Mouse (Mus musculus) neural tube, embryonic 12.5 days (tissue): ENCODE measurements around the gene Trit1. TPM values are rescaled to one million over a fixed set of nuclear protein-coding genes. Genes with fewer than 3 reads are reported as not detected.

Experiments used
- ATAC-seq: fragments of 200-750 bp; cut with Nextera tagmentation; 2 replicates; pipeline ENCODE4 v1.8.0; 2017; ENCODE audit warnings: low read depth, mild to moderate bottlenecking, moderate TSS enrichment, moderate library complexity; ENCODE audit not compliant: low FRiP score
- H3K27ac ChIP-seq: fragments of 300-500 bp; sonication (generic); 2 replicates; pipeline ENCODE4 v1.5.1; 2016
- H3K27me3 ChIP-seq: fragments of 300-500 bp; sonication (generic); replicated peaks from 2 replicates; pipeline ENCODE4 v1.6.1; 2016; ENCODE audit warnings: mild to moderate bottlenecking
- H3K36me3 ChIP-seq: fragments of 300-500 bp; sonication (generic); 2 replicates; pipeline ENCODE4 v1.6.1; 2016; ENCODE audit warnings: mild to moderate bottlenecking
- H3K4me1 ChIP-seq: fragments of 300-500 bp; sonication (generic); 2 replicates; pipeline ENCODE4 v1.6.1; 2016
- H3K4me2 ChIP-seq: fragments of 300-500 bp; sonication (generic); replicated peaks from 2 replicates; pipeline ENCODE4 v1.6.1; 2016; ENCODE audit warnings: mild to moderate bottlenecking
- H3K4me3 ChIP-seq: fragments of 300-500 bp; sonication (generic); 2 replicates; pipeline ENCODE4 v1.5.1; 2016
- H3K9ac ChIP-seq: fragments of 300-500 bp; sonication (generic); 2 replicates; pipeline ENCODE4 v1.6.1; 2016; ENCODE audit warnings: mild to moderate bottlenecking
- H3K9me3 ChIP-seq: fragments of 300-500 bp; sonication (generic); 2 replicates; pipeline ENCODE4 v1.6.1; 2016; ENCODE audit warnings: mild to moderate bottlenecking
- WGBS: fragments of 180-500 bp; shearing (Covaris S2); methylation state at CpG from one replicate; pipeline ENCODE4 v1.1.7; 2016; 5-methylcytosine and 5-hydroxymethylcytosine counted together
- polyA plus RNA-seq: library from polyadenylated mRNA; unstranded; fragments of >200 nt; fragmentation: Nextera tagmentation; extraction: Ambion mirVana; gene quantifications from 2 replicates; pipeline ENCODE4 v1.2.1, GENCODE M21; 2016

The Trit1 gene
- 26.6 and 29.7 TPM in 2 replicates for polyA plus RNA-seq

- H3K36me3 ChIP-seq: 0 out of 2 replicates have a peak, but pooled peaks cover 2% of the 10 kb centered on the region
- H3K27ac ChIP-seq: peak within 1 kb of the TSS; percentile 91
- peaks cover 52% of the 10 kb centered on the region for H3K4me1 ChIP-seq
- H3K27me3 ChIP-seq: no peaks in the 10 kb centered on the region
- under 1% methylated on average over 34 of the region's 34 CpGs for WGBS
- H3K9me3 ChIP-seq: no peaks in the 10 kb centered on the region
- peak within 1 kb of the TSS; percentile 82 for H3K9ac ChIP-seq
- ATAC-seq: peak; percentile 78
- peak within 1 kb of the TSS; percentile 90 for H3K4me2 ChIP-seq
- peak within 1 kb of the TSS; percentile 90 for H3K4me3 ChIP-seq
Measured at GRCm38 (mm10) chr4:123016451-123016957, at the start of gene Trit1. Gene Trit1, plus strand, starts transcription at chr4:123016597.

GRCm38 (mm10) chr4:122968106-122968505 is 48.3 kb upstream of the Trit1 start:
- Histone ChIP-seq H3K27ac (no peak overlapping the region), H3K4me3 (no peak overlapping the region), H3K9me3 (no peaks in the 10 kb centered on the region), H3K9ac (no peak overlapping the region), H3K4me2 (no peak overlapping the region), H3K27me3 (no peaks in the 10 kb centered on the region), H3K4me1 (0 out of 2 replicates have a peak, but pooled peaks cover 1% of the 10 kb centered on the region), H3K36me3 (no peaks in the 10 kb centered on the region)
- ATAC-seq: no peak
- 84% methylated on average over 4 of the region's 4 CpGs for WGBS

- Histone ChIP-seq H3K4me1 (no peaks in the 10 kb centered on the region), H3K36me3 (no peaks in the 10 kb centered on the region)
- WGBS: 87% methylated on average over 4 of the region's 4 CpGs
Measured at GRCm38 (mm10) chr4:122971191-122971590, 45.2 kb upstream of the Trit1 start.

GRCm38 (mm10) chr4:122971646-122972045 is 44.8 kb upstream of the Trit1 start:
- ATAC-seq: no peak
- 91% methylated on average over 4 of the region's 4 CpGs for WGBS

More at GRCm38 (mm10) chr4:122971191-122971590, 45.2 kb upstream of the Trit1 start:
- Histone ChIP-seq H3K9me3 (no peaks in the 10 kb centered on the region), H3K27ac (no peak overlapping the region), H3K4me3 (no peak overlapping the region), H3K9ac (no peak overlapping the region), H3K4me2 (no peak overlapping the region), H3K27me3 (no peaks in the 10 kb centered on the region)
- no peak for ATAC-seq

GRCm38 (mm10) chr4:122972056-122972455 is 44.3 kb upstream of the Trit1 start:
- Histone ChIP-seq H3K36me3 (no peaks in the 10 kb centered on the region), H3K9me3 (no peaks in the 10 kb centered on the region), H3K4me1 (no peaks in the 10 kb centered on the region), H3K4me3 (no peak overlapping the region), H3K27ac (no peak overlapping the region), H3K9ac (no peak overlapping the region), H3K27me3 (no peaks in the 10 kb centered on the region), H3K4me2 (no peak overlapping the region)
- no peak for ATAC-seq
- WGBS: 79% methylated on average over 8 of the region's 8 CpGs

More at GRCm38 (mm10) chr4:122971646-122972045, 44.8 kb upstream of the Trit1 start:
- H3K4me2 ChIP-seq: no peak overlapping the region
- no peak overlapping the region for H3K9ac ChIP-seq
- no peaks in the 10 kb centered on the region for H3K36me3 ChIP-seq
- H3K4me1 ChIP-seq: no peaks in the 10 kb centered on the region
- H3K27me3 ChIP-seq: no peaks in the 10 kb centered on the region
- H3K27ac ChIP-seq: no peak overlapping the region
- no peaks in the 10 kb centered on the region for H3K9me3 ChIP-seq
- H3K4me3 ChIP-seq: no peak overlapping the region

- no peaks in the 10 kb centered on the region for H3K9me3 ChIP-seq
- no peaks in the 10 kb centered on the region for H3K36me3 ChIP-seq
- H3K27me3 ChIP-seq: no peaks in the 10 kb centered on the region
- no peak for ATAC-seq
- WGBS: 84% methylated on average over 5 of the region's 5 CpGs
- no peak overlapping the region for H3K4me3 ChIP-seq
- H3K9ac ChIP-seq: no peak overlapping the region
- H3K27ac ChIP-seq: no peak overlapping the region
- no peaks in the 10 kb centered on the region for H3K4me1 ChIP-seq
- H3K4me2 ChIP-seq: no peak overlapping the region
Measured at GRCm38 (mm10) chr4:122974976-122975520, 41.3 kb upstream of the Trit1 start.

GRCm38 (mm10) chr4:122976885-122977284 is 39.5 kb upstream of the Trit1 start:
- no peak for ATAC-seq
- no peaks in the 10 kb centered on the region for H3K9me3 ChIP-seq
- WGBS: 86% methylated on average over 4 of the region's 4 CpGs
- H3K27ac ChIP-seq: no peak overlapping the region
- no peak overlapping the region for H3K4me2 ChIP-seq
- H3K36me3 ChIP-seq: no peaks in the 10 kb centered on the region
- H3K4me1 ChIP-seq: no peaks in the 10 kb centered on the region
- H3K9ac ChIP-seq: no peak overlapping the region
- H3K4me3 ChIP-seq: no peak overlapping the region
- H3K27me3 ChIP-seq: 0 out of 2 replicates have a peak, but pooled peaks cover 3% of the 10 kb centered on the region

- Histone ChIP-seq H3K27me3 (peaks cover 15% of the 10 kb centered on the region), H3K9me3 (no peaks in the 10 kb centered on the region), H3K36me3 (no peaks in the 10 kb centered on the region), H3K27ac (no peak overlapping the region), H3K9ac (no peak overlapping the region), H3K4me1 (peaks cover 8% of the 10 kb centered on the region; the same call in 1 of the 2 replicates), H3K4me3 (no peak overlapping the region), H3K4me2 (no peak overlapping the region)
- no peak for ATAC-seq
- WGBS: 91% methylated on average over 2 of the region's 2 CpGs
Measured at GRCm38 (mm10) chr4:122978850-122979249, 37.5 kb upstream of the Trit1 start.

- Histone ChIP-seq H3K36me3 (no peaks in the 10 kb centered on the region), H3K4me3 (no peak overlapping the region), H3K4me2 (no peak overlapping the region), H3K27ac (no peak overlapping the region), H3K4me1 (peaks cover 8% of the 10 kb centered on the region; the same call in 1 of the 2 replicates), H3K27me3 (peaks cover 22% of the 10 kb centered on the region), H3K9me3 (no peaks in the 10 kb centered on the region), H3K9ac (no peak overlapping the region)
- ATAC-seq: no peak
- WGBS: 78% methylated on average over 3 of the region's 3 CpGs
Measured at GRCm38 (mm10) chr4:122979826-122980225, 36.6 kb upstream of the Trit1 start.

- no peak overlapping the region for H3K9ac ChIP-seq
- no peak overlapping the region for H3K4me2 ChIP-seq
- H3K27me3 ChIP-seq: peaks cover 22% of the 10 kb centered on the region
- H3K27ac ChIP-seq: no peak overlapping the region
- no peaks in the 10 kb centered on the region for H3K9me3 ChIP-seq
- WGBS: 92% methylated on average over 2 of the region's 2 CpGs
- no peaks in the 10 kb centered on the region for H3K36me3 ChIP-seq
- ATAC-seq: no peak
- no peak overlapping the region for H3K4me3 ChIP-seq
- peaks cover 8% of the 10 kb centered on the region; the same call in 1 of the 2 replicates for H3K4me1 ChIP-seq
Measured at GRCm38 (mm10) chr4:122980684-122981083, 35.7 kb upstream of the Trit1 start.

- Histone ChIP-seq H3K9ac (no peak overlapping the region), H3K4me1 (peaks cover 8% of the 10 kb centered on the region; the same call in 1 of the 2 replicates), H3K27me3 (peaks cover 22% of the 10 kb centered on the region), H3K4me3 (no peak overlapping the region), H3K27ac (no peak overlapping the region), H3K9me3 (no peaks in the 10 kb centered on the region), H3K4me2 (no peak overlapping the region), H3K36me3 (no peaks in the 10 kb centered on the region)
- no peak for ATAC-seq
- WGBS: 89% methylated on average over 7 of the region's 7 CpGs
Measured at GRCm38 (mm10) chr4:122981238-122981637, 35.2 kb upstream of the Trit1 start.

GRCm38 (mm10) chr4:122981930-122982329 is 34.5 kb upstream of the Trit1 start:
- Histone ChIP-seq H3K9ac (no peak overlapping the region), H3K4me3 (no peak overlapping the region), H3K27me3 (peaks cover 22% of the 10 kb centered on the region), H3K27ac (no peak overlapping the region), H3K4me1 (peaks cover 8% of the 10 kb centered on the region; the same call in 1 of the 2 replicates), H3K4me2 (no peak overlapping the region), H3K9me3 (no peaks in the 10 kb centered on the region), H3K36me3 (no peaks in the 10 kb centered on the region)
- no peak for ATAC-seq
- WGBS: 36% methylated on average over 3 of the region's 3 CpGs

GRCm38 (mm10) chr4:122982537-122982936 is 33.9 kb upstream of the Trit1 start:
- Histone ChIP-seq H3K4me3 (no peak overlapping the region), H3K27ac (no peak overlapping the region), H3K4me1 (peaks cover 8% of the 10 kb centered on the region; the same call in 1 of the 2 replicates), H3K9ac (no peak overlapping the region), H3K9me3 (no peaks in the 10 kb centered on the region), H3K36me3 (no peaks in the 10 kb centered on the region), H3K4me2 (no peak overlapping the region), H3K27me3 (peaks cover 22% of the 10 kb centered on the region)
- 79% methylated on average over 3 of the region's 3 CpGs for WGBS
- no peak for ATAC-seq
